Mouse (Mus musculus): ENCODE results near the gene Nt5c3.

GRCm38 (mm10) chr6:56888561-56888960 lies 35.2 kb downstream of the Nt5c3 start:
- TF ChIP-seq TCF12 (IDR thresholded peaks at IDR 0.05; ENCODE audit: insufficient read depth, poor library complexity, severe bottlenecking), result no peak
- no peak for TF ChIP-seq MAX (IDR thresholded peaks at IDR 0.05; ENCODE audit: low read depth)
- TF ChIP-seq REST (IDR thresholded peaks at IDR 0.05; ENCODE audit: insufficient read depth, insufficient read length), result no peak
- TF ChIP-seq USF1 (IDR thresholded peaks at IDR 0.05; ENCODE audit: low read depth), result no peak
- no peak for TF ChIP-seq TCF3 (IDR thresholded peaks at IDR 0.05; ENCODE audit: insufficient read length, low read depth)
- TF ChIP-seq E2F4 (IDR thresholded peaks at IDR 0.05; ENCODE audit: insufficient read depth), result no peak
- no peak for TF ChIP-seq POLR2A (IDR thresholded peaks at IDR 0.05; ENCODE audit: insufficient read length, low read depth)
- TF ChIP-seq MYOG (IDR thresholded peaks at IDR 0.05; ENCODE audit: control insufficient read depth in 1 of 3, insufficient read depth in 1 of 3, insufficient read length in 2 of 3, low read depth in 2 of 3), result no peak
- TF ChIP-seq MYOD1 (IDR thresholded peaks at IDR 0.05; ENCODE audit: control insufficient read depth in 1 of 3, insufficient read length in 2 of 3, low read depth in 2 of 3), result no peak
- TF ChIP-seq POLR2AphosphoS2 (IDR thresholded peaks at IDR 0.05; ENCODE audit: insufficient read length, low read depth), result no peak
- no peak for TF ChIP-seq CEBPB (IDR thresholded peaks at IDR 0.05; ENCODE audit: insufficient read depth, poor library complexity, severe bottlenecking)
